Mouse (Mus musculus): ENCODE measurements around the gene Krt36. TPM values are rescaled to one million over a fixed set of nuclear protein-coding genes. Genes with fewer than 3 reads are reported as not detected.

Krt36 gene
- polyA plus RNA-seq, 1 experiment = 0.11 TPM

- 56% methylated on average over 7 of the region's 7 CpGs for WGBS
- TF ChIP-seq CTCF (conservative IDR thresholded peaks at IDR 0.05; ENCODE audit: insufficient read depth, insufficient read length, low read depth, low read length) (no peak), POLR2A (IDR thresholded peaks at IDR 0.05; ENCODE audit: low read depth, low read length) (no peak)
- H3K4me1 ChIP-seq (ENCODE audit: control insufficient read depth, insufficient read depth, low read length) = no peaks in the 10 kb centered on the region
- H3K4me3 ChIP-seq (ENCODE audit: insufficient read depth, low read depth, low read length) = no peak overlapping the region
- no peaks in the 10 kb centered on the region for H3K27me3 ChIP-seq (replicated peaks; ENCODE audit: control insufficient read depth, insufficient read depth, low read length)
- no peak overlapping the region for H3K27ac ChIP-seq (ENCODE audit: insufficient read depth, low read depth, low read length)
- H3K36me3 ChIP-seq (ENCODE audit: control insufficient read depth, insufficient read depth, low read length) = no peaks in the 10 kb centered on the region
- DNase-seq = no peak
Measured at GRCm38 (mm10) chr11:100088378-100089025, 16.9 kb downstream of the Krt36 start.

- H3K27ac ChIP-seq (ENCODE audit: insufficient read depth, low read depth, low read length) = no peak within 1 kb of the TSS
- no peak for DNase-seq
- 93% methylated on average over 10 of the region's 10 CpGs for WGBS
- TF ChIP-seq POLR2A (IDR thresholded peaks at IDR 0.05; ENCODE audit: low read depth, low read length) = no peak
- TF ChIP-seq CTCF (conservative IDR thresholded peaks at IDR 0.05; ENCODE audit: insufficient read depth, insufficient read length, low read depth, low read length) = no peak
- H3K4me1 ChIP-seq (ENCODE audit: control insufficient read depth, insufficient read depth, low read length) = no peaks in the 10 kb centered on the region
- H3K4me3 ChIP-seq (ENCODE audit: insufficient read depth, low read depth, low read length) = no peak within 1 kb of the TSS
- no peaks in the 10 kb centered on the region for H3K36me3 ChIP-seq (ENCODE audit: control insufficient read depth, insufficient read depth, low read length)
- H3K27me3 ChIP-seq (replicated peaks; ENCODE audit: control insufficient read depth, insufficient read depth, low read length) = no peaks in the 10 kb centered on the region
Measured at GRCm38 (mm10) chr11:100087861-100088260, 17.6 kb downstream of the Krt36 start, which contains the start of gene Krt32. Gene Krt32 (minus strand): TSS chr11:100088226.

- no peak for DNase-seq
- Histone ChIP-seq H3K36me3 (ENCODE audit: control insufficient read depth, insufficient read depth, low read length) (no peaks in the 10 kb centered on the region), H3K4me1 (ENCODE audit: control insufficient read depth, insufficient read depth, low read length) (no peaks in the 10 kb centered on the region), H3K27me3 (replicated peaks; ENCODE audit: control insufficient read depth, insufficient read depth, low read length) (no peaks in the 10 kb centered on the region), H3K4me3 (ENCODE audit: insufficient read depth, low read depth, low read length) (no peak overlapping the region), H3K27ac (ENCODE audit: insufficient read depth, low read depth, low read length) (no peak overlapping the region)
- TF ChIP-seq POLR2A (IDR thresholded peaks at IDR 0.05; ENCODE audit: low read depth, low read length) (no peak), CTCF (conservative IDR thresholded peaks at IDR 0.05; ENCODE audit: insufficient read depth, insufficient read length, low read depth, low read length) (no peak)
- 58% methylated on average over 1 of the region's 1 CpGs for WGBS
Measured at GRCm38 (mm10) chr11:100073873-100074272, 31.6 kb downstream of the Krt36 start.

GRCm38 (mm10) chr11:100067293-100068036, 38.0 kb downstream of the Krt36 start:
- Histone ChIP-seq H3K36me3 (ENCODE audit: control insufficient read depth, insufficient read depth, low read length) (no peaks in the 10 kb centered on the region), H3K4me1 (ENCODE audit: control insufficient read depth, insufficient read depth, low read length) (no peaks in the 10 kb centered on the region), H3K27ac (ENCODE audit: insufficient read depth, low read depth, low read length) (no peak overlapping the region), H3K27me3 (replicated peaks; ENCODE audit: control insufficient read depth, insufficient read depth, low read length) (no peaks in the 10 kb centered on the region), H3K4me3 (ENCODE audit: insufficient read depth, low read depth, low read length) (no peak overlapping the region)
- 76% methylated on average over 17 of the region's 17 CpGs for WGBS
- no peak for DNase-seq
- TF ChIP-seq POLR2A (IDR thresholded peaks at IDR 0.05; ENCODE audit: low read depth, low read length) (no peak), CTCF (conservative IDR thresholded peaks at IDR 0.05; ENCODE audit: insufficient read depth, insufficient read length, low read depth, low read length) (no peak)

- H3K27me3 ChIP-seq (replicated peaks; ENCODE audit: control insufficient read depth, insufficient read depth, low read length) = no peaks in the 10 kb centered on the region
- H3K4me3 ChIP-seq (ENCODE audit: insufficient read depth, low read depth, low read length) = no peak overlapping the region
- H3K4me1 ChIP-seq (ENCODE audit: control insufficient read depth, insufficient read depth, low read length) = no peaks in the 10 kb centered on the region
- TF ChIP-seq CTCF (conservative IDR thresholded peaks at IDR 0.05; ENCODE audit: insufficient read depth, insufficient read length, low read depth, low read length) (no peak), POLR2A (IDR thresholded peaks at IDR 0.05; ENCODE audit: low read depth, low read length) (no peak)
- 67% methylated on average over 12 of the region's 12 CpGs for WGBS
- no peaks in the 10 kb centered on the region for H3K36me3 ChIP-seq (ENCODE audit: control insufficient read depth, insufficient read depth, low read length)
- no peak for DNase-seq
- no peak overlapping the region for H3K27ac ChIP-seq (ENCODE audit: insufficient read depth, low read depth, low read length)
Measured at GRCm38 (mm10) chr11:100066236-100067010, 39.0 kb downstream of the Krt36 start.

DNA sequence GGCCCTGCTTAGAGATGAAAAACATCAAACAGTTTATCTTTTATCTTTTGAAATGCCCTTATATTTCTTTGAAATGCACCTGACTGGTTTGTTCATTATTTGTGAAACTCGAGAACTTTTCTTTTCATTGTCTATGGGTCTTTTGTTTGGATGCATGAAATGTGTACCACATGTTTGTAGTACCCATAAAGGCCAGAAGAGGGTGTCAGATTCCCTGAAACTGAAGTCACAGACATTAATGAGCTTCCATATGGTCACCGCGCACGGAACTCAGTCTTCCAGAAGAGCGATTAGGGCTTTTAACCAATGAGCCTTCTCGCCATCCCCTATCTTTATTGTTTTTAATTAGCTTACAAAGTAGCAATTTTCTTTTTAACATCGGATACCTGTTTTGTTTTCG, 46.6 kb downstream of the Krt36 start:
- H3K4me1 ChIP-seq (ENCODE audit: control insufficient read depth, insufficient read depth, low read length) = no peaks in the 10 kb centered on the region
- H3K27me3 ChIP-seq (replicated peaks; ENCODE audit: control insufficient read depth, insufficient read depth, low read length) = no peaks in the 10 kb centered on the region
- H3K27ac ChIP-seq (ENCODE audit: insufficient read depth, low read depth, low read length) = no peak overlapping the region
- TF ChIP-seq POLR2A (IDR thresholded peaks at IDR 0.05; ENCODE audit: low read depth, low read length) (no peak), CTCF (conservative IDR thresholded peaks at IDR 0.05; ENCODE audit: insufficient read depth, insufficient read length, low read depth, low read length) (no peak)
- H3K4me3 ChIP-seq (ENCODE audit: insufficient read depth, low read depth, low read length) = no peak overlapping the region
- H3K36me3 ChIP-seq (ENCODE audit: control insufficient read depth, insufficient read depth, low read length) = no peaks in the 10 kb centered on the region
- no peak for DNase-seq
- WGBS = 46% methylated on average over 8 of the region's 8 CpGs
